Mouse (Mus musculus) intestine, embryonic 15.5 days (tissue): ENCODE results near the gene Bbx. TPM values are rescaled to one million over a fixed set of nuclear protein-coding genes. Genes with fewer than 3 reads are reported as not detected.

ENCODE experiments used
- ATAC-seq: fragments of 200-750 bp; cut with Nextera tagmentation; 2 replicates; pipeline ENCODE4 v1.8.0; 2017; ENCODE audit warnings: moderate TSS enrichment, moderate library complexity
- H3K27ac ChIP-seq: fragments of 300-500 bp; sonication (generic); 2 replicates; pipeline ENCODE4 v1.5.1; 2015; ENCODE audit warnings: mild to moderate bottlenecking, inconsistent platforms
- H3K27me3 ChIP-seq: fragments of 300-500 bp; sonication (generic); replicated peaks from 2 replicates; pipeline ENCODE4 v1.6.1; 2015; ENCODE audit warnings: inconsistent platforms
- H3K36me3 ChIP-seq: fragments of 300-500 bp; sonication (generic); 2 replicates; pipeline ENCODE4 v1.6.1; 2015; ENCODE audit warnings: inconsistent platforms
- H3K4me1 ChIP-seq: fragments of 300-500 bp; sonication (generic); replicated peaks from 2 replicates; pipeline ENCODE4 v1.6.1; 2015; ENCODE audit warnings: inconsistent platforms
- H3K4me2 ChIP-seq: fragments of 300-500 bp; sonication (generic); replicated peaks from 2 replicates; pipeline ENCODE4 v1.6.1; 2015; ENCODE audit warnings: mild to moderate bottlenecking, inconsistent platforms
- H3K4me3 ChIP-seq: fragments of 300-500 bp; sonication (generic); replicated peaks from 2 replicates; pipeline ENCODE4 v1.5.1; 2015; ENCODE audit warnings: inconsistent platforms
- H3K9ac ChIP-seq: fragments of 300-500 bp; sonication (generic); 2 replicates; pipeline ENCODE4 v1.6.1; 2015; ENCODE audit warnings: inconsistent platforms
- H3K9me3 ChIP-seq: fragments of 300-500 bp; sonication (generic); 2 replicates; pipeline ENCODE4 v1.6.1; 2016; ENCODE audit warnings: inconsistent platforms
- WGBS: fragments of 180-500 bp; shearing (Covaris S2); methylation state at CpG from one replicate; pipeline ENCODE4 v1.1.7; 2015; 5-methylcytosine and 5-hydroxymethylcytosine counted together
- polyA plus RNA-seq: library from polyadenylated mRNA; unstranded; fragments of >200 nt; fragmentation: Nextera tagmentation; extraction: Ambion mirVana; gene quantifications from 2 replicates; pipeline ENCODE4 v1.2.1, GENCODE M21; 2015

Bbx gene
- polyA plus RNA-seq = 33.8 and 36.0 TPM in 2 replicates

DNA sequence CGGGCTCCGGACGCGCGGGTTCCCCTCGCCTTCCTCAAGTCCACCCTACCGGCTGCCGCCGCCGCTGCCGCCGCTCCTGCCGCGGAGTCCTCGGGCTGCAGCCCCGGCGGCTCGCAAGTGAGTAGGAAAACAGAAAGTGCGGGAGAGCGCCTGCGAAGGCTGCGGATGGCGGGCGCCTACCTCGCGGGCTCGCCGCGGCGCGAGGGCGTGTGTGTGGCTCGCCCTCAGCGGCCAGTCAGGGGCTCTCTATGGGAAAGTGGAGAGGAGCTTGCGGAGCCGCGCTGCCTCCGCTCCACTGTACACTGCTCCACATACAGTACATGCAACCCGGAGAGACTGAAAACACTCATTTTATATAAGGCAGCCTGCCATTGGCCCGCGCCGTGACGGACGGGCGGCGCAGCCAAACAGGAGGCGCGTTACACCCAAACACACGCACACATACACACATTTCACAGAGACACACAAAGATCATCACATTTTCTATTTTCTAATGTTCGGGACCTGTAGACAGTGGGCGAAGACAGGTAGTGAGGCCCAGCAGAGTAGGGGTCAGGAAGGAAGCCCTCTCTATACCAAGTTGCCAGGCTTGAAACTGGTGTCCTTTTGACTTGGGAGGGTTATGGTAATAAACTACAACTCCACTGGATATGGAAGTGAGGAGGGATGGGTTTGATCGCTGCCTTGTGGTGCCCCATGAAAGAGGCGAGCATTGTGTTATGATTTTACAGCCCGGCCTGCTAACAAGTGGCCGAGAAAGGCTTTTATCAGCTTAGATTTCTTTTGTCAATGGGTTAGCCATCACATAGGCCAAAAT is at the start of gene Bbx:
Bbx (minus strand) TSS at position 329 of the 817 bp plus-strand sequence.
- H3K4me1 ChIP-seq = 0 out of 2 replicates have a peak, but pooled peaks cover 3% of the 10 kb centered on the region
- peak within 1 kb of the TSS; percentile 99 for H3K27ac ChIP-seq
- under 1% methylated on average over 55 of the region's 55 CpGs for WGBS
- peak within 1 kb of the TSS; percentile 93 for H3K9ac ChIP-seq
- H3K36me3 ChIP-seq = no peaks in the 10 kb centered on the region
- no peaks in the 10 kb centered on the region for H3K27me3 ChIP-seq
- peak; percentile 98 for ATAC-seq
- peak within 1 kb of the TSS; percentile 97 for H3K4me2 ChIP-seq
- no peaks in the 10 kb centered on the region for H3K9me3 ChIP-seq
- peak within 1 kb of the TSS; percentile 93 for H3K4me3 ChIP-seq

DNA sequence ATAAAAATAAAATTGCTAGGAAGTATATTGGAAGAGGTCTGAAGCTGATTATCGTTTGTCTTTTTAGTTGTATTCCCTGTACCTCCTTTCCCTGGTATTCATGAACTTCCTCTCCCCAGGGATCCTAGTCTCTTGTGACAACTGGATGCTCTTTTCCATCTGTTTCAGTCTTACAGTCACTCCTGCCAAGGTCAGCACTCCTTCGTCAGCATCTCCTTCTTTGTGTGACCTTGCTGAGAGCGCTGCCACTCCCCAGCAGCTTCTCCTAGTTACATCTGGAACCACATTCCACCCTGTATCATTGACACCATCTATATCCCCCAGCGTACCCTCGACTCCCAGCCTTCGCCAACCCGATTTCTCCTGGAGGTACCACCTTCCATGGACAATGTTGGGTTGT is 49.7 kb upstream of the Bbx start:
- H3K4me3 ChIP-seq = no peak overlapping the region
- no peak overlapping the region for H3K27ac ChIP-seq
- H3K27me3 ChIP-seq = no peaks in the 10 kb centered on the region
- WGBS = 67% methylated on average over 7 of the region's 7 CpGs
- no peak overlapping the region for H3K9ac ChIP-seq
- no peaks in the 10 kb centered on the region for H3K9me3 ChIP-seq
- peak overlapping the region; percentile 5; the same call in 1 of the 2 replicates for H3K4me2 ChIP-seq
- no peaks in the 10 kb centered on the region for H3K4me1 ChIP-seq
- H3K36me3 ChIP-seq = no peaks in the 10 kb centered on the region
- no peak for ATAC-seq

DNA sequence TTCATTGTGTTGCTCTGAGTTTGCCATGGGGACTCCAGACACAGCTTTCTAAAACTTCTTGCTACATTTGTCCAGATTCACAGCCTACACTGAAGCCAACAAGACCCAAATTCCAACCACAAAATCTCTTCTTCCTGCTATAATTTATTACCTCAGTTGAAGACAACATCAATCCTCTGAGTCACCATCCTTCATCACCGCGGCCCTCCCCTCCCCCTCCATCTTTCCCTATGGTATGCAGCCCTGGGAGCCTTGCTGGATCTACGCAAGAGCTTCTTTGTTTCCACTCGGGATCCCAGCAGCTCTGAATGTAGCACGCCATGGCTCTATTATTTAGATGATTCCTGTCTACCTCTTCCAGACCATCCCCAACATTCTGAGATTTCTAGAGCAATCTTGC is 49.2 kb upstream of the Bbx start:
- H3K4me3 ChIP-seq = no peak overlapping the region
- no peak overlapping the region for H3K4me2 ChIP-seq
- no peak for ATAC-seq
- H3K27me3 ChIP-seq = no peaks in the 10 kb centered on the region
- H3K27ac ChIP-seq = no peak overlapping the region
- 56% methylated on average over 5 of the region's 5 CpGs for WGBS
- H3K4me1 ChIP-seq = no peaks in the 10 kb centered on the region
- no peaks in the 10 kb centered on the region for H3K9me3 ChIP-seq
- no peak overlapping the region for H3K9ac ChIP-seq
- no peaks in the 10 kb centered on the region for H3K36me3 ChIP-seq

- Histone ChIP-seq H3K27ac (no peak overlapping the region), H3K9ac (no peak overlapping the region), H3K36me3 (no peaks in the 10 kb centered on the region), H3K4me2 (no peak overlapping the region), H3K27me3 (no peaks in the 10 kb centered on the region), H3K4me3 (no peak overlapping the region), H3K4me1 (no peaks in the 10 kb centered on the region), H3K9me3 (no peaks in the 10 kb centered on the region)
- WGBS = 100% methylated on average over 1 of the region's 1 CpGs
- no peak for ATAC-seq
Observed at GRCm38 (mm10) chr16:50478695-50479094, 46.5 kb upstream of the Bbx start.

- no peak overlapping the region for H3K9ac ChIP-seq
- no peak overlapping the region for H3K27ac ChIP-seq
- no peaks in the 10 kb centered on the region for H3K4me1 ChIP-seq
- no peaks in the 10 kb centered on the region for H3K36me3 ChIP-seq
- ATAC-seq = no peak
- H3K27me3 ChIP-seq = no peaks in the 10 kb centered on the region
- H3K4me2 ChIP-seq = no peak overlapping the region
- no peaks in the 10 kb centered on the region for H3K9me3 ChIP-seq
- WGBS = 87% methylated on average over 6 of the region's 6 CpGs
- no peak overlapping the region for H3K4me3 ChIP-seq
Observed at GRCm38 (mm10) chr16:50477628-50478027, 45.4 kb upstream of the Bbx start.

DNA sequence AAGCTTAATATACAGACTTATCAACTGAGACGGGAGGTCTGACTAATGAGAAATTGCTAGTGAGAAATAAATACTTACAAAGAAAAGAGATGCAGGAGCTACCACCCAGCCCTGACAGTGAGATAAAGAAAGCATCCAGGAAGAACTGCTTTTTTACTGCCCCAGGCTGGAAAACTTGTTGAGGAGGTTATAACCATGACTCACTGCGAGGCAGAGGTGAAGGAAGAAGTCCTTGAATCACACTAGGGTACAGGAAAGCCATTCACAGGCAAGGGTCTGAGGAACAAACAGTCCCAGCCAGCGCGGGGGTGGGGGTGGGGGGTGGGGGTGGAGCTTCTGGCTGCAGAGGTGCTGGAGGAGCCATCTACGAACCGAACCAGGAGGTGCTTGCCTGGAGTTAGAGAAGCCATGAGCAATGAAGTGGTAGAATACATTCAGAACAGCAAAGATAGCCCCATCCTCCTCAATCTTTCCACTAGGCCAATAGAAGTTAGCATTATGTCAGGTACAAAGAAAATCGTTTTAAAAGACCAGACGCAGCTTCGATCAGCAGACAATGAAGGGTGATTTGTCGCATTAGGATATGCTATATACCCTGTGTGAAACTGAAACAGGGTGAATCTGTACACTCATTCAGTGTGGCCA is 30.2 kb upstream of the Bbx start:
- H3K9me3 ChIP-seq = no peaks in the 10 kb centered on the region
- no peaks in the 10 kb centered on the region for H3K4me1 ChIP-seq
- peak; percentile 88 for ATAC-seq
- H3K27ac ChIP-seq = no peak overlapping the region
- H3K4me3 ChIP-seq = no peak overlapping the region
- no peak overlapping the region for H3K9ac ChIP-seq
- no peaks in the 10 kb centered on the region for H3K36me3 ChIP-seq
- WGBS = 28% methylated on average over 10 of the region's 10 CpGs
- no peaks in the 10 kb centered on the region for H3K27me3 ChIP-seq
- H3K4me2 ChIP-seq = peak overlapping the region; percentile 36

- 38% methylated on average over 3 of the region's 3 CpGs for WGBS
- H3K4me2 ChIP-seq = no peak overlapping the region
- H3K4me1 ChIP-seq = no peaks in the 10 kb centered on the region
- no peak overlapping the region for H3K9ac ChIP-seq
- no peak overlapping the region for H3K4me3 ChIP-seq
- H3K27ac ChIP-seq = no peak overlapping the region
- H3K36me3 ChIP-seq = no peaks in the 10 kb centered on the region
- no peak for ATAC-seq
- no peaks in the 10 kb centered on the region for H3K9me3 ChIP-seq
- no peaks in the 10 kb centered on the region for H3K27me3 ChIP-seq
Observed at GRCm38 (mm10) chr16:50459146-50459545, 27.0 kb upstream of the Bbx start.

DNA sequence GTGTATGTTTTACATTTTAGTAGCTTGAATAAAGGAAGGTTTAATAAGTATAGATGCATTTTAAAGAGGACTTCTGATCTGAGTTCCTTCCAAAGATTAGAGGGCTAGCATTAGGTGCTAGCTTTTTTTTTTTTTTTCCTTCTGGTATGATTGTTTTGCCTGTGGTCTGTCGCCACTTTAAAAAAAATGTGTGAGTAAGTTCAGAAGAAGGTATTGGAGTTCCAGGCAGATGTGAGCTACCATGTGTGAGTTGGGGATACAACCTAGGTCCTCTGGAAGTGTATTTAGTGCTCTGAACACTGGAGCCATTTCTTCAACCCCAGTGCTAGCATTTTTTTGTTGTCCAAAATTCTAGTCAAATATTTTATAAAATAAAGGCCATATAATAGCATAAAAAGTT is 23.9 kb upstream of the Bbx start:
- no peak for ATAC-seq
- Histone ChIP-seq H3K27ac (no peak overlapping the region), H3K4me1 (no peaks in the 10 kb centered on the region), H3K27me3 (no peaks in the 10 kb centered on the region), H3K36me3 (no peaks in the 10 kb centered on the region), H3K9me3 (no peaks in the 10 kb centered on the region), H3K4me2 (no peak overlapping the region), H3K4me3 (no peak overlapping the region), H3K9ac (no peak overlapping the region)
- WGBS = 76% methylated on average over 1 of the region's 1 CpGs

- no peaks in the 10 kb centered on the region for H3K36me3 ChIP-seq
- H3K27ac ChIP-seq = no peak overlapping the region
- WGBS = 82% methylated on average over 9 of the region's 9 CpGs
- H3K9me3 ChIP-seq = no peaks in the 10 kb centered on the region
- no peak for ATAC-seq
- H3K4me3 ChIP-seq = no peak overlapping the region
- H3K9ac ChIP-seq = no peak overlapping the region
- no peaks in the 10 kb centered on the region for H3K4me1 ChIP-seq
- no peaks in the 10 kb centered on the region for H3K27me3 ChIP-seq
- no peak overlapping the region for H3K4me2 ChIP-seq
Observed at GRCm38 (mm10) chr16:50449086-50449485, 16.9 kb upstream of the Bbx start.

DNA sequence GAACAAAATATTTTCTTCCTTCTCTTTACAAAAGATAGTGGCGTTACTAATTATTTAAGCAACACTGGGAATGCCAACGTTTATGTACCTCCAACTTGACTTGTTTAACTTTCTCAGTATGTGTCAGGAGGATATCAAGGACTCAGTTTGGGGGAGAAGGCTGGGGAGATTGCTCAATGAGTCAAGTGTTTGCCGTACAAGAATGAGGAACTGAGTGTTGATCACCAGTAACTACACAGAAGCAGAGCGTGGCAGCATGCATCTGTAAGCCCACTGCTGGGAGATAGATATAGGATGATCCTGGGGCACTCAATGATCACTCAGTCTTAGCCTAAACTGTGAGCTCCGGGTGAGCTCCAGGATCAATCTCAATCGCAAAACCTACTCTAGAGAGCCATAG is 12.8 kb upstream of the Bbx start:
- H3K9ac ChIP-seq = no peak overlapping the region
- H3K36me3 ChIP-seq = no peaks in the 10 kb centered on the region
- H3K27ac ChIP-seq = no peak overlapping the region
- no peaks in the 10 kb centered on the region for H3K27me3 ChIP-seq
- ATAC-seq = no peak
- no peak overlapping the region for H3K4me3 ChIP-seq
- H3K4me2 ChIP-seq = no peak overlapping the region
- WGBS = 66% methylated on average over 6 of the region's 6 CpGs
- H3K4me1 ChIP-seq = no peaks in the 10 kb centered on the region
- no peaks in the 10 kb centered on the region for H3K9me3 ChIP-seq

- no peaks in the 10 kb centered on the region for H3K9me3 ChIP-seq
- H3K27me3 ChIP-seq = no peaks in the 10 kb centered on the region
- H3K4me1 ChIP-seq = no peaks in the 10 kb centered on the region
- no peak for ATAC-seq
- no peak overlapping the region for H3K4me2 ChIP-seq
- no peak overlapping the region for H3K4me3 ChIP-seq
- no peak overlapping the region for H3K27ac ChIP-seq
- no peaks in the 10 kb centered on the region for H3K36me3 ChIP-seq
- 82% methylated on average over 3 of the region's 3 CpGs for WGBS
- H3K9ac ChIP-seq = no peak overlapping the region
Observed at GRCm38 (mm10) chr16:50438816-50439215, 6.6 kb upstream of the Bbx start.

DNA sequence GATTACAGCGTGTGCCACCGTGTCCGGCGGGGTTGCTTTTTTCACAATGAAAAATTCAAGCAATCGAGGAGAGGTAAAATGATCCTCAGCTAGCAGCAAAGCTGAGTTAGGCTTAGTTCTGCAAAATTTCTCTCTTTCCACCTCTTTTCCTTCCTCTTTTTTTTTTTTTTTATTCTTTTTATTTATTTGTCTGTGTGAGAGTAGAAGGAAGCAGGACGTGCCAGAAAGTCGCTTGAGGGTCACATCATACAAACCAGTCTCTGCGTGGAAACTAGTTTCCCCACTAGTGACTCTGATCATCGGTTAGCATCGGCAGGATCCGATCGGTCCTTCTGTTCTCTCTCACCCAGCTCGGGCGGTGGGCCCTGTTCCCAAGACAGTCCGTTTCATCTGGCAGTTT is 5.6 kb upstream of the Bbx start:
- Histone ChIP-seq H3K4me3 (no peak overlapping the region), H3K27ac (no peak overlapping the region), H3K27me3 (no peaks in the 10 kb centered on the region), H3K36me3 (no peaks in the 10 kb centered on the region), H3K4me2 (no peak overlapping the region), H3K9ac (no peak overlapping the region), H3K4me1 (no peaks in the 10 kb centered on the region), H3K9me3 (no peaks in the 10 kb centered on the region)
- WGBS = 83% methylated on average over 15 of the region's 15 CpGs
- ATAC-seq = no peak

- H3K4me3 ChIP-seq = no peak overlapping the region
- H3K36me3 ChIP-seq = no peaks in the 10 kb centered on the region
- no peak overlapping the region for H3K9ac ChIP-seq
- H3K9me3 ChIP-seq = no peaks in the 10 kb centered on the region
- H3K4me2 ChIP-seq = no peak overlapping the region
- no peak for ATAC-seq
- WGBS = 39% methylated on average over 2 of the region's 2 CpGs
- no peaks in the 10 kb centered on the region for H3K4me1 ChIP-seq
- H3K27ac ChIP-seq = no peak overlapping the region
- H3K27me3 ChIP-seq = no peaks in the 10 kb centered on the region
Observed at GRCm38 (mm10) chr16:50437331-50437730, 5.1 kb upstream of the Bbx start.
